Mouse (Mus musculus) urinary bladder, postnatal 14 days (tissue): ENCODE data around the gene Insl5.

Experiments used
- DNase-seq: peaks from one replicate; pipeline ENCODE4 v3.0.0; 2021; ENCODE audit warnings: low spot score

Gene Insl5

GRCm38 (mm10) chr4:103026621-103027020 lies at the start of gene Insl5:
Gene Insl5, minus strand, starts transcription at chr4:103026842.
- DNase-seq: no peak

GRCm38 (mm10) chr4:103070631-103071030 lies 44.0 kb upstream of the Insl5 start:
- no peak for DNase-seq

GRCm38 (mm10) chr4:103067906-103068655 lies 41.4 kb upstream of the Insl5 start:
- DNase-seq: no peak

- DNase-seq: no peak
These were observed 38.3 kb upstream of the Insl5 start for GRCm38 (mm10) chr4:103064976-103065375.

GRCm38 (mm10) chr4:103064421-103064820 lies 37.8 kb upstream of the Insl5 start:
- DNase-seq: no peak

- DNase-seq: no peak
These were observed 30.3 kb upstream of the Insl5 start for GRCm38 (mm10) chr4:103056909-103057308.

GRCm38 (mm10) chr4:103048046-103048445 lies 21.4 kb upstream of the Insl5 start:
- DNase-seq: no peak

GRCm38 (mm10) chr4:103042997-103043396 lies 16.4 kb upstream of the Insl5 start:
- DNase-seq: no peak

GRCm38 (mm10) chr4:103039838-103040191 lies 13.2 kb upstream of the Insl5 start:
- DNase-seq: no peak

GRCm38 (mm10) chr4:103039103-103039837 lies 12.6 kb upstream of the Insl5 start:
- no peak for DNase-seq

- DNase-seq: no peak
These were observed 1.8 kb upstream of the Insl5 start for GRCm38 (mm10) chr4:103028177-103029088.

- no peak for DNase-seq
These were observed 1.1 kb upstream of the Insl5 start for GRCm38 (mm10) chr4:103027745-103028144.

GRCm38 (mm10) chr4:103013490-103013889 lies 13.2 kb downstream of the Insl5 start:
- no peak for DNase-seq

- no peak for DNase-seq
These were observed 14.8 kb downstream of the Insl5 start for GRCm38 (mm10) chr4:103011823-103012222.

- no peak for DNase-seq
These were observed 15.9 kb downstream of the Insl5 start for GRCm38 (mm10) chr4:103010734-103011133.

GRCm38 (mm10) chr4:103006943-103007418 lies 19.7 kb downstream of the Insl5 start:
- DNase-seq: no peak

GRCm38 (mm10) chr4:103006266-103006665 lies 20.4 kb downstream of the Insl5 start:
- no peak for DNase-seq

- no peak for DNase-seq
These were observed 21.3 kb downstream of the Insl5 start for GRCm38 (mm10) chr4:103005190-103005945.

GRCm38 (mm10) chr4:103004681-103005080 lies 22.0 kb downstream of the Insl5 start:
- DNase-seq: no peak

- no peak for DNase-seq
These were observed 35.0 kb downstream of the Insl5 start for GRCm38 (mm10) chr4:102991685-102992084.

- no peak for DNase-seq
These were observed 35.9 kb downstream of the Insl5 start for GRCm38 (mm10) chr4:102990595-102991340.
